In genomic region chr12:111794102-111794501, GRCm38 (mm10) we compare ENCODE assay signal across 8 mouse cellular contexts. TPM values are rescaled to one million over a fixed set of nuclear protein-coding genes. Genes with fewer than 3 reads are reported as not detected.
A peak's percentile ranks its signal among the peaks of the same experiment; 100 is the strongest.
DNase-seq lines count a peak whose midpoint lies in the region; ATAC-seq and TF ChIP-seq lines count a peak whose summit lies in the region.
"Had no signal": no experiment of that assay in that cellular context is flagged by ENCODE, and none has a peak within 500 bp of the region (broad histone marks: within the 10 kb centered on the region; RNA-seq: fewer than 3 reads in every experiment).

No protein-coding gene starts in this region.

- TF ChIP-seq CTCF in liver, postnatal 0 days (IDR thresholded peaks at IDR 0.05; ENCODE audit: low read depth), result no peak
- TF ChIP-seq CTCF in intestine, postnatal 0 days (IDR thresholded peaks at IDR 0.05; ENCODE audit: low read depth), result peak; percentile 50

- no peak overlapping the region for H3ac ChIP-seq in myocyte (ENCODE audit: control insufficient read depth, insufficient read length)

- H3K27me3 ChIP-seq in liver, postnatal 0 days (ENCODE audit: insufficient read depth, low read length), result no peaks in the 10 kb centered on the region
- H3K27me3 ChIP-seq in intestine, postnatal 0 days (replicated peaks; ENCODE audit: control insufficient read depth, insufficient read depth, low read length), result no peaks in the 10 kb centered on the region
- H3K27me3 ChIP-seq in myocyte (ENCODE audit: control insufficient read depth, insufficient read depth, insufficient read length), result no peaks in the 10 kb centered on the region
- H3K27me3 ChIP-seq in hindbrain, embryonic 12.5 days, result no peaks in the 10 kb centered on the region
- H3K27me3 ChIP-seq: limb, embryonic 13.5 days had no signal

- H3K4me1 ChIP-seq in liver, postnatal 0 days (ENCODE audit: insufficient read depth), result peaks cover 1% of the 10 kb centered on the region
- peaks cover 6% of the 10 kb centered on the region; the same call in 1 of the 2 replicates for H3K4me1 ChIP-seq in intestine, postnatal 0 days (replicated peaks; ENCODE audit: control insufficient read depth, insufficient read depth, low read length)
- no peaks in the 10 kb centered on the region for H3K4me1 ChIP-seq in hindbrain, embryonic 12.5 days
- H3K4me1 ChIP-seq: limb, embryonic 13.5 days had no signal

- H3K4me3 ChIP-seq in liver, postnatal 0 days (ENCODE audit: low read depth, low read length), result no peak overlapping the region
- H3K4me3 ChIP-seq in intestine, postnatal 0 days (ENCODE audit: low read depth, low read length), result no peak overlapping the region
- H3K4me3 ChIP-seq in myocyte, result no peak overlapping the region
- no peak overlapping the region for H3K4me3 ChIP-seq in hindbrain, embryonic 12.5 days
- H3K4me3 ChIP-seq: limb, embryonic 13.5 days had no signal

- H3K79me2 ChIP-seq in myocyte (ENCODE audit: control insufficient read depth, insufficient read depth), result no peaks in the 10 kb centered on the region

- no peak for ATAC-seq in liver, postnatal 0 days
- ATAC-seq in intestine, postnatal 0 days, result peak; percentile 62
- no peak for ATAC-seq in hindbrain, embryonic 12.5 days (ENCODE audit: low FRiP score)

- no peaks in the 10 kb centered on the region for H3K9me3 ChIP-seq in liver, postnatal 0 days (ENCODE audit: low read length)
- H3K9me3 ChIP-seq in intestine, postnatal 0 days (ENCODE audit: control insufficient read depth), result no peaks in the 10 kb centered on the region
- no peaks in the 10 kb centered on the region for H3K9me3 ChIP-seq in hindbrain, embryonic 12.5 days (replicated peaks)
- H3K9me3 ChIP-seq: limb, embryonic 13.5 days had no signal

- WGBS in liver, postnatal 0 days (ENCODE audit: insufficient replicate concordance), result 72% methylated on average over 22 of the region's 22 CpGs
- WGBS in intestine, postnatal 0 days, result 29% methylated on average over 22 of the region's 22 CpGs
- WGBS in hindbrain, embryonic 12.5 days, result 77% methylated on average over 22 of the region's 22 CpGs

- TF ChIP-seq POLR2A in myocyte (IDR thresholded peaks at IDR 0.05; ENCODE audit: insufficient read length, low read depth), result peak; percentile 12

- no peak overlapping the region for H3K4me2 ChIP-seq in liver, postnatal 0 days (ENCODE audit: low read depth, low read length)
- peak overlapping the region; percentile 35 for H3K4me2 ChIP-seq in intestine, postnatal 0 days (replicated peaks; ENCODE audit: low read depth)
- H3K4me2 ChIP-seq in myocyte (ENCODE audit: low read depth), result no peak overlapping the region
- H3K4me2 ChIP-seq in hindbrain, embryonic 12.5 days (replicated peaks), result no peak overlapping the region
- H3K4me2 ChIP-seq: limb, embryonic 13.5 days had no signal

- DNase-seq in liver, result peak; percentile 62
- no peak for DNase-seq in liver, postnatal 0 days
- DNase-seq in gastrocnemius, adult 18-20 months (ENCODE audit: low spot score), result peak; percentile 80
- no peak for DNase-seq in urinary bladder, adult 2 months (ENCODE audit: low spot score)

- peaks cover 52% of the 10 kb centered on the region for H3K36me3 ChIP-seq in liver, postnatal 0 days (replicated peaks; ENCODE audit: insufficient read depth, low read length)
- peaks cover 86% of the 10 kb centered on the region for H3K36me3 ChIP-seq in intestine, postnatal 0 days (ENCODE audit: control insufficient read depth, insufficient read depth)
- H3K36me3 ChIP-seq in myocyte (ENCODE audit: control insufficient read depth, insufficient read depth), result peaks cover 8% of the 10 kb centered on the region
- peaks cover 83% of the 10 kb centered on the region for H3K36me3 ChIP-seq in hindbrain, embryonic 12.5 days

- no peak overlapping the region for H3K27ac ChIP-seq in liver, postnatal 0 days (ENCODE audit: low read depth)
- H3K27ac ChIP-seq in intestine, postnatal 0 days (ENCODE audit: low read depth, low read length), result peak overlapping the region; percentile 88
- no peak overlapping the region for H3K27ac ChIP-seq in hindbrain, embryonic 12.5 days
- H3K27ac ChIP-seq: limb, embryonic 13.5 days had no signal

- H3K9ac ChIP-seq in liver, postnatal 0 days (replicated peaks), result no peak overlapping the region
- H3K9ac ChIP-seq in intestine, postnatal 0 days (ENCODE audit: low read depth, low read length), result 0 out of 2 replicates have a peak overlapping the region, but pooled peaks have one; percentile 34
- H3K9ac ChIP-seq in hindbrain, embryonic 12.5 days, result no peak overlapping the region
- H3K9ac ChIP-seq: limb, embryonic 13.5 days had no signal

- no peak for TF ChIP-seq EP300 in liver, postnatal 0 days (IDR thresholded peaks at IDR 0.05; ENCODE audit: low read depth)

TF ChIP-seq in myocyte, 11 proteins besides CTCF, POLR2A, EP300 and RAD21:
- TF ChIP-seq CEBPB (IDR thresholded peaks at IDR 0.05; ENCODE audit: insufficient read depth, poor library complexity, severe bottlenecking) (no peak), POLR2AphosphoS2 (IDR thresholded peaks at IDR 0.05; ENCODE audit: insufficient read length, low read depth) (peak; percentile 50)

RNA-seq across cellular contexts. Expression of gene Xrcc3, which starts 19.6 kb away (rescaled TPM):
- 2.0 and 2.1 TPM in 2 replicates for polyA plus RNA-seq in liver, postnatal 0 days (2015; fragmentation: Nextera tagmentation; extraction: Ambion mirVana)
- under 1 TPM; 0.31 to 0.32 TPM for total RNA-seq in gastrocnemius, adult 18-20 months (2021)
- polyA plus RNA-seq in intestine, postnatal 0 days (2015; fragmentation: Nextera tagmentation; extraction: Ambion mirVana), result 3.4 and 6.1 TPM in 2 replicates
- 4.9 TPM for polyA plus RNA-seq in myocyte (2012; fragmentation: generic; extraction: Trizol)
- 3.3 and 3.5 TPM in 2 replicates for polyA plus RNA-seq in urinary bladder, adult 2 months (2012; rRNA removed)
- polyA plus RNA-seq in hindbrain, embryonic 12.5 days (2016; fragmentation: Nextera tagmentation; extraction: Ambion mirVana), result 5.8 and 6.4 TPM in 2 replicates

RNA-seq across cellular contexts. Expression of gene Zfyve21, which starts 19.9 kb away (rescaled TPM):
- 53.3 and 60.0 TPM in 2 replicates for polyA plus RNA-seq in liver, postnatal 0 days (2015; fragmentation: Nextera tagmentation; extraction: Ambion mirVana)
- total RNA-seq in gastrocnemius, adult 18-20 months (2021), result 10 to 100 TPM; 13.6 to 15.8 TPM
- polyA plus RNA-seq in intestine, postnatal 0 days (2015; fragmentation: Nextera tagmentation; extraction: Ambion mirVana), result 104 and 107 TPM in 2 replicates
- polyA plus RNA-seq in myocyte (2012; fragmentation: generic; extraction: Trizol), result 77.7 TPM
- 77.0 and 87.5 TPM in 2 replicates for polyA plus RNA-seq in urinary bladder, adult 2 months (2012; rRNA removed)
- 53.5 and 56.8 TPM in 2 replicates for polyA plus RNA-seq in hindbrain, embryonic 12.5 days (2016; fragmentation: Nextera tagmentation; extraction: Ambion mirVana)

RNA-seq across cellular contexts. Expression of gene Klc1, which starts 35.5 kb away (rescaled TPM):
- polyA plus RNA-seq in liver, postnatal 0 days (2015; fragmentation: Nextera tagmentation; extraction: Ambion mirVana), result 9.6 and 10.7 TPM in 2 replicates
- total RNA-seq in gastrocnemius, adult 18-20 months (2021), result 10 to 100 TPM; 59.1 to 60.1 TPM
- polyA plus RNA-seq in intestine, postnatal 0 days (2015; fragmentation: Nextera tagmentation; extraction: Ambion mirVana), result 42.9 and 45.7 TPM in 2 replicates
- 252 TPM for polyA plus RNA-seq in myocyte (2012; fragmentation: generic; extraction: Trizol)
- 96.5 and 122 TPM in 2 replicates for polyA plus RNA-seq in urinary bladder, adult 2 months (2012; rRNA removed)
- polyA plus RNA-seq in hindbrain, embryonic 12.5 days (2016; fragmentation: Nextera tagmentation; extraction: Ambion mirVana), result 430 and 446 TPM in 2 replicates

Comparison
In these comparisons a context has a peak if more than half of its experiments do, and no peak if none do; other contexts are left out.
1. DNase-seq: peak in liver (single experiment) and gastrocnemius, adult 18-20 months (single experiment); none in liver, postnatal 0 days (single experiment) and urinary bladder, adult 2 months (single experiment).